Mouse (Mus musculus) large intestine, adult 2 months (tissue): Measurements from ENCODE around the gene Agtr2. TPM values are rescaled to one million over a fixed set of nuclear protein-coding genes. Genes with fewer than 3 reads are reported as not detected.
"Not testable (repeated sequence)": the region's sequence is repeated elsewhere in the genome, so short reads cannot be mapped to it uniquely, and the experiment has no call there.

Experiments used
- DNase-seq: peaks from one replicate; pipeline ENCODE4 v3.0.0-alpha.2; 2012; ENCODE audit warnings: low read depth, low spot score
- WGBS: fragments of 180-500 bp; shearing (Covaris S2); methylation state at CpG from one replicate; pipeline ENCODE4 v1.1.7; 2018; 5-methylcytosine and 5-hydroxymethylcytosine counted together
- polyA plus RNA-seq: library from polyadenylated mRNA; depleted of rRNA; stranded (reverse); fragments of >200 nt; gene quantifications from 2 replicates; pipeline ENCODE4 v1.2.3, GENCODE M21; 2012; rRNA removed

The Agtr2 gene
- polyA plus RNA-seq: not detected in 2 replicates

DNA sequence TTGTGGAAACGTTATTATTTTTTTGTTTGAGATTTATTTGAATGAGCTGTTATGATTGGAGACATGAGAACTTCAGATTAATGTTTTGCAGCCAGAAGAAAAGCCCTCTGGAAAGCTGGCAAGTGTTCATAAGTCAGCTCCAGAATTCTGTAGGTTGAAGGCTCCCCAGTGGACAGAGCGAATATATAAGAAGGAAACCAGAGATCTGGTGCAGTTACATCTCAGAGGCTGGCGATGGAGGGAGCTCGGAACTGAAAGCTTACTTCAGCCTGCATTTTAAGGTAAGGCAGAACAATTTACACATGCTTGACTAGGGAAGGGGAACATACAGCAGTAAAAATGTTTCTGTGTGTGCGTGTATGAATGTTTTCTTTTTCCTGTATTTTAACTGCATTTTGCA, at the start of gene Agtr2:
Gene Agtr2 (plus strand): TSS at position 131 of the 400 bp plus-strand sequence.
- no peak for DNase-seq
- WGBS: 55% methylated on average over 5 of the region's 5 CpGs

DNA sequence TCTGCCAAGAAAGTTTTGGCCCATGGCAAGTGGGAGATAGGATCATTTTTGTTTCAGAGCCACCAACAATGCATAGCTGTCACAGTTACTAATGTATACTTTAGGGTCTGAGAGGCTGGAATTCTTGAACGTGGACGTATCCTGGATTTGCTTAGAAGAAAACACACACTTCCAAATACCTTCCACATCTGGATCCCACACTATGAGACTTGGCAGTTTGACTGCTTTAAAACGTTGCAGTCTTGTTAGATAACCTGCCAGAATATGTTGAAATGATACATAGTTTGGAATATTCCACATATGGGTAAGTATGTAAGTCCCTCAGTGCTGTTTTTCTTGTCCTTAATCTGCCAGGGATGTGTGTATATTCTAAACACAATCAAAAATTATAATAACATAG, 31.8 kb upstream of the Agtr2 start:
- DNase-seq: no peak
- 30% methylated on average over 3 of the region's 3 CpGs for WGBS

DNA sequence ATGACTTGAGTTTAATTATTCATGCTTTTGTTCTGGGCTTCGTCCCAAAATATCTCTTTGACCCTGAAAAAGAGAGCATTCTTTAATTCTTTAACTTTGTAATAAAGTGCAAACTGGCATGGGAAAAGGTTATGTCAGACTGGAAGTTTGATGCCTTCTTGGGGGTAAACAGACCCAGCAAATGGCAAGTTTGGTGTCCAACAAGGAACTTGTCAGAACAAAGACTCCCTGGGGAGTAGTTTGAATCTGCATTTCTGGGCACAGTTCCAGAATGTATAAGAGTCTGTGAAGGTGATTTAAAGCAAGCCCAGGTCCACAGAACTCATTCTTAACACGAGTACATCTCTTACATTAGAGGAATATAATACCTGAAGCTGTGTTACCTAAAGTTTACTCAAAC, 3.8 kb downstream of the Agtr2 start:
- WGBS: 54% methylated on average over 2 of the region's 2 CpGs

DNA sequence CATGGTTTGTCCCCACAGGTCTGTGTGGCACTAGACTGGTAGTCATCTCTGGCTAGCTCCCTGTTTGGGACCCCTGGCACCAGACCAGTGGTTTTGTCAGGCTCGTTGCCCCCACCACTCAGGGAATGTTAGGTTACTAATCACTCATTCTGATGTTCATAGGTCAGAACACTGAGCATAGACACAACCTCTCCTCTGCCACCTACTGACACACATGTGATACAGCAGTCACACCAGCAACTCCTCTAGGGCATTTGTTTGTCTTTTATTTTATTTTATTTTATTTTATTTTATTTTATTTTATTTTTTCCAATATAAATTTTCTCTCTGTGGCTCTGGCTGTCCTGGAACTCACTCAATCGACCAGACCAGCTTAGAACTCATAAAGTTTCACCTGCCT, 15.9 kb downstream of the Agtr2 start:
- 20% methylated on average over 2 of the region's 2 CpGs for WGBS
- no peak for DNase-seq

More for the DNA sequence above, 3.8 kb downstream of the Agtr2 start:
- DNase-seq: no peak

DNA sequence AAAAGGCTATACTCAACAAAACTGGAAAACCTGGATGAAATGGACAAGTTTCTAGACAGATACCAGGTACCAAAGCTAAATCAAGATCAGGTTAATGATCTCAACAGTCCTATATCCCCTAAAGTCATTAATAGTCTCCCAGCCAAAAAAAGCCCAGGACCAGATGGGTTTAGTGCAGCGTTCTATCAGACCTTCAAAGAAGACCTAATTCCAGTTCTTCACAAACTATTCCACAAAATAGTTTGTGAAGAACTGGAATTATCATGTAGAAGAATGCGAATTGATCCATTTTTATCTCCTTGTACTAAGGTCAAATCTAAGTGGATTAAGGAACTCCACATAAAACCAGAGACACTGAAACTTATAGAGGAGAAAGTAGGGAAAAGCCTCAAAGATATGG, 23.0 kb downstream of the Agtr2 start:
- not testable (repeated sequence) for DNase-seq
- WGBS: 83% methylated on average over 2 of the region's 2 CpGs

DNA sequence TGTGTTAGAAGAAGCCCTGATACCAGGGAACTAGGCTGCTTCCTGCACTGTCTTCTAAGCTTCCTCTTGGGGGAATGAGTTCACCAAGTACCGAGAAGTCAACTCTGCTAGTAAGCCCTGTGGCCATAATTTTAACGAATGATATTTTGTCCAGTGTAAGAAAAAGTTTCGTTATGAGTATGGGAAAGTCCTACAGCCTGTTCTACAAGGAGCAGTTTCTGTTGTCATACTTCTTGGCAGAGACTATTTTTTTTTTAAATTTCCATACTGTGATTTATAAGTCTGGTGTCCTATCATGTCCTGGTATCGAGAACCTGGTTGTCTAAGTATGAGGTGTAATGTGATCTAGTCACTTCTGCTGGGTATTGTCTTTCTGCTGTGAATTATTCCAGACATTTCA, 38.2 kb downstream of the Agtr2 start:
- 65% methylated on average over 4 of the region's 4 CpGs for WGBS
- no peak for DNase-seq

Other genes with a start within 250 kb of the Agtr2 start
- 0.03 and 6.8 TPM in 2 replicates for gene Slc6a14, start 230.4 kb downstream of the Agtr2 start, polyA plus RNA-seq